Mouse (Mus musculus): ENCODE data around the gene Nfil3.

DNA sequence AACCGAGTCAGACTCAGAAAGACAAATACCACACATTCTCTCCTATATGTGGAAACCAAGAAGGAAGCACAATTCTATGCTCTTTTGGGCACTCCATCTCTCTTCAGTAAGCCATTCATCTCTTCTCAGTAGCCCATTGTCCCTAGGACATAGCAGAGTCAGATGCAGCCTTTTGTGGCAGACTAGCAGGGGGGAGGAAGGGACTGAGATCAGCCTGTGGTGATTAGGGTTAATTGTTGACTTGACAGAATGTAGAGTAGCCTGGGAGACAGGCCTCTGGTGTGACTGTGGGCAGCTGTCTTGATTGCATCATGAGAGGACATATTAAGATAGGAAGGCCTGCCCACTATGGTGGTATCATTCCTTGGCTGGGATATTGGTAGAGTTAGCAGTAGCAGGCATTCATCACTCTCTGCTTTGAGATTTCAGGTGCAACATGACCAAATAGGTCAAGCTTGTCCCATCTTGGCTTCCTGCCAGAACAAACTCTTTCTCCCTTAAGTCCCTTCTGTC is 37.9 kb downstream of the Nfil3 start:
- no peak for TF ChIP-seq SIN3A (IDR thresholded peaks at IDR 0.05; ENCODE audit: low read length)
- no peak for TF ChIP-seq E2F4 (IDR thresholded peaks at IDR 0.05; ENCODE audit: insufficient replicate concordance, low read depth, low read length)
- TF ChIP-seq POLR2A (IDR thresholded peaks at IDR 0.05; ENCODE audit: low read depth, low read length), result no peak
- no peak for TF ChIP-seq CHD2 (IDR thresholded peaks at IDR 0.05; ENCODE audit: low read length)
- TF ChIP-seq MEF2A (IDR thresholded peaks at IDR 0.05; ENCODE audit: borderline replicate concordance, low read depth, low read length), result no peak
- TF ChIP-seq HCFC1 (IDR thresholded peaks at IDR 0.05; ENCODE audit: low read depth, low read length), result no peak
- TF ChIP-seq CTCF (conservative IDR thresholded peaks at IDR 0.05 in 1 of 2, IDR thresholded peaks at IDR 0.05 in 1 of 2; ENCODE audit: low read depth in 2 of 2, low read length in 2 of 2), result no peak
- no peak for TF ChIP-seq JUND (conservative IDR thresholded peaks at IDR 0.05; ENCODE audit: low read depth, low read length)
- TF ChIP-seq TBP (conservative IDR thresholded peaks at IDR 0.05; ENCODE audit: low read depth, low read length), result no peak
- no peak for TF ChIP-seq EP300 (IDR thresholded peaks at IDR 0.05; ENCODE audit: low read length)
- no peak for TF ChIP-seq KAT2A (IDR thresholded peaks at IDR 0.05; ENCODE audit: insufficient replicate concordance, low read length)
